Mouse (Mus musculus) heart, adult 18-20 months (tissue): ENCODE measurements around the gene Vgll4. TPM values are rescaled to one million over a fixed set of nuclear protein-coding genes. Genes with fewer than 3 reads are reported as not detected.

Experiments used
- DNase-seq, 2 experiments: peaks; one replicate each; pipeline ENCODE4 v3.0.0; 2021 to 2022; ENCODE audit warnings: mixed read lengths in 1 of 2
- total RNA-seq, 2 experiments: library from RNA; stranded (reverse); gene quantifications; 2 replicates each; pipeline ENCODE4 v1.2.3; 2021

Vgll4 gene
- total RNA-seq, 2 experiments from 2014 or later: 20.4 to 22.9 TPM

GRCm38 (mm10) chr6:114842131-114842530, 127.7 kb downstream of the Vgll4 start:
- no peak for DNase-seq

- peak; percentile 44 to 71 for DNase-seq
Measured at GRCm38 (mm10) chr6:114840012-114840411, 129.8 kb downstream of the Vgll4 start.

GRCm38 (mm10) chr6:114838872-114839271, 130.9 kb downstream of the Vgll4 start:
- peak; percentile 39 to 72 for DNase-seq

- no peak for DNase-seq
Measured at GRCm38 (mm10) chr6:114836433-114836832, 133.4 kb downstream of the Vgll4 start.

- DNase-seq: no peak
Measured at GRCm38 (mm10) chr6:114835752-114836151, 134.0 kb downstream of the Vgll4 start.

- no peak for DNase-seq
Measured at GRCm38 (mm10) chr6:114835344-114835743, 134.4 kb downstream of the Vgll4 start.

- DNase-seq: peak in 1 of 2 experiments; percentile 46
Measured at GRCm38 (mm10) chr6:114833791-114834346, 135.9 kb downstream of the Vgll4 start.

- DNase-seq: no peak
Measured at GRCm38 (mm10) chr6:114833058-114833685, 136.6 kb downstream of the Vgll4 start.

- DNase-seq: no peak
Measured at GRCm38 (mm10) chr6:114831807-114832206, 138.0 kb downstream of the Vgll4 start.

- DNase-seq: no peak
Measured at GRCm38 (mm10) chr6:114829660-114830438, 139.9 kb downstream of the Vgll4 start.

GRCm38 (mm10) chr6:114826889-114827288, 142.9 kb downstream of the Vgll4 start:
- DNase-seq: no peak

- peak in 1 of 2 experiments; percentile 67 for DNase-seq
Measured at GRCm38 (mm10) chr6:114821646-114822045, 148.1 kb downstream of the Vgll4 start.

- peak; percentile 54 to 75 for DNase-seq
Measured at GRCm38 (mm10) chr6:114819971-114820481, 149.8 kb downstream of the Vgll4 start.

GRCm38 (mm10) chr6:114818471-114818870, 151.3 kb downstream of the Vgll4 start:
- peak; percentile 42 to 81 for DNase-seq

- peak; percentile 51 to 58 for DNase-seq
Measured at GRCm38 (mm10) chr6:114817948-114818347, 151.8 kb downstream of the Vgll4 start.

- no peak for DNase-seq
Measured at GRCm38 (mm10) chr6:114814882-114815650, 154.7 kb downstream of the Vgll4 start.

GRCm38 (mm10) chr6:114814199-114814881, 155.5 kb downstream of the Vgll4 start:
- DNase-seq: no peak

- peak in 1 of 2 experiments; percentile 9 for DNase-seq
Measured at GRCm38 (mm10) chr6:114812779-114813178, 157.0 kb downstream of the Vgll4 start.

GRCm38 (mm10) chr6:114812322-114812721, 157.5 kb downstream of the Vgll4 start:
- DNase-seq: peak; percentile 75 to 82
